ENCODE assay signal across 15 mouse cellular contexts in genomic region chr11:35775606-35776005, GRCm38 (mm10). TPM values are rescaled to one million over a fixed set of nuclear protein-coding genes. Genes with fewer than 3 reads are reported as not detected.
"Had no signal": no experiment of that assay in that cellular context is flagged by ENCODE, and none has a peak within 500 bp of the region (broad histone marks: within the 10 kb centered on the region; RNA-seq: fewer than 3 reads in every experiment).

No protein-coding gene starts in this region.

- DNase-seq: lung, adult 18-20 months; lung, embryonic 14.5 days; lung, postnatal 10 days; lung, postnatal 4 days; midbrain, embryonic 14.5 days; retina, postnatal 1 day; right cerebral cortex, adult 18-20 months; right cerebral cortex, postnatal 25 days; right cerebral cortex, postnatal 4 days; spleen, adult 18-20 months; thymus, adult 18-20 months; thymus, postnatal 14 days; thymus, postnatal 36 days had no signal

RNA-seq across cellular contexts. Expression of gene Fbll1, which starts 23.1 kb away (rescaled TPM):
- total RNA-seq: megakaryocyte, adult 5-6 weeks; megakaryocyte-erythroid progenitor cell, adult 5-6 weeks had no signal
